Mouse (Mus musculus) small intestine, adult 2 months (tissue): ENCODE data around the gene Bclaf1.

Source experiments
- CTCF ChIP-seq: fragments of 200-500 bp; IDR thresholded peaks from 2 replicates; pipeline ENCODE4 v1.5.1; 2012; ENCODE audit warnings: low read depth, mild to moderate bottlenecking, control low read depth, inconsistent platforms, low read length, moderate library complexity, mixed read lengths; ENCODE audit not compliant: insufficient replicate concordance, insufficient read length; ENCODE audit errors: extremely low read depth
- POLR2A ChIP-seq: fragments of 200-500 bp; IDR thresholded peaks from 2 replicates; pipeline ENCODE4 v1.6.1; 2012; ENCODE audit warnings: low read depth, mild to moderate bottlenecking, control low read depth, inconsistent platforms, low read length, moderate library complexity

DNA sequence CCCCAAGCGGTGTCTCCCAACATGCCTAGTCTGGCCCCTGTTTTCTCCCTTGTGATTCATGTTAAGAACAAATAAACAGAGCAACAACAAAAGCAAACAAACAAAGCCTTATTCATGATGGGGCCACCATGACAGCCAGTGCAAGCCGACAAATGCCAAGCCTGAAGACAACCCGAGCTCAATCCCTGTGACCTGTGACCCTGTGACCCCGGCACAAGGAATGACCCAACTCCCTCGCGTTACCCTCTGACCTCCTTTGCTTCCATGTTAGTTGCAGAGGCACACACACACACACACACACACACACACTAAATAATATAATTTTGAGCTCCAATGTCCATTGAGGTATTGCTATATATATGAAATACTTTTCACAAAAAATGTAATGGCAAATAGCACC is 24.9 kb upstream of the Bclaf1 start:
- TF ChIP-seq CTCF, result no peak
- no peak for TF ChIP-seq POLR2A
